Mouse (Mus musculus) urinary bladder, postnatal 36 days (tissue): ENCODE data around the gene Sh3gl2.

ENCODE experiments used
- DNase-seq, 2 experiments: peaks; one replicate each; pipeline ENCODE4 v3.0.0; 2022; ENCODE audit warnings: low spot score in 2 of 2, mixed read lengths in 1 of 2

The Sh3gl2 gene

DNA sequence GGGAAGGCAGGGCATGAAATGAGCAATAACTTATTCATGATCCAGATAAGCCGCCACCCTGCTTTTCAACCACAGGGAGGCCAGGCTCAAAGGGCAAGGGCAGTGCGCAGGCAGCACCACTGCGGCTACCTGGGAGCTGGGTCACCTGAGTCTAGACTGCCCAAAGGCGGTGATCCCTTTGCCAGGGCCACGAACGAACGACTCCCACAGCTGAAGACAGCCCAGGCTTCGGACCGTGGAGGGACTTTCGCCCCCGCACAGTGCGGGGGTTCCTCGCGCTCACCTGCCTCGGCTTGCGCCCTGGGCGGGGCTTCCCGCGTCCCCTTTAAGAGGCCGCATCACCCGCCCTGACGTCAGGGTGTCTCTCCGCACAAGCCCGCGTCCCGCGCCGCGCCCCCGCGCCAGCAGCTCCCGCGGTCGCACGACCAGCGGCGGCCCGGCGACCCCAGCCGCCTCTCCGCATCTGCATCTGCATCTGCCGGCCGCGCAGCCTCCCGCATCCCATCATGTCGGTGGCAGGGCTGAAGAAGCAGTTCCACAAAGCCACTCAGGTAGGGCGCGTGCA lies at the start of gene Sh3gl2:
Gene Sh3gl2, plus strand, starts transcription at position 56 of the 565 bp plus-strand sequence.
- DNase-seq: peak; percentile 57 to 74

- DNase-seq: no peak
Measured at GRCm38 (mm10) chr4:85161156-85161555, 43.8 kb upstream of the Sh3gl2 start.

DNA sequence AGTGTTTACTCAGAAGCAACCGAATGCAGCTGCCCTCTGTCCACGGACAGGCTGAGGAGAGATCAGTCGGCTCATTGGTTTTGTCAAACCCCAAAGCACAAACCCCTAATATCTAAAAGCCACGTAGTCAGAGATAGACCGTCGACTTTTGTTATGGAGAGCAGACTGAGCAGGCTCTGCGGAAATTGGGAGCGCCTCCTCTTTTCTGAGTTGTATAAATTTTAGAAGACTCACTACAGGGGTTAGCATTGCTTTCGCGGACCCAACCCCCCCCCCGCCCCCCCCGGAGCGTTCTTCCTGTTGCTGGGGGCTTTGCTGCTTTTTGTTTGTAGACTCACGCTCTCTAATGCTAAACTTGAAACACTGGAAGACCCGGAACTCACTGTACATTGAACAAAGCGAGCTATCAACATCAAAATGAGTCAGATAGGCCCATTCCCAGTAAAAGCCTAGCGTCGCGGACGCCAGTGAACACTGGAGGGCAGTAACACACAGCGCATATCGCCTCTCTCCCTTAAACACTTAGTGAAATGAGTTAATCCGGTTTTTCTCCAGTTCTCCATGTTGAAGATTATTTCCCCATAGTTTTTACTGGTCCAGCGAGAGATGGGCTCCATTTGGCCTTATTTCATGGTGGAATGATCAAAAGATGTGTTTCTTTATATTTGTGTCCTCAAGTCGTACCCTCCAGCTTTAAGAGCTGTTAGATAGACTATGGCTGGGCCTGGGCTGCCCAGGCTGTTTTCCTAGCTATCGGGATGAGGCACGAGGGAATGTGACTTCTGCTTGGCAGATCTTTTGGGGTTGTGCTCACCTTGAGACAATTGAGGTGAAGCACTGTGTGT lies 42.2 kb upstream of the Sh3gl2 start:
- DNase-seq: peak; percentile 28 to 33

DNA sequence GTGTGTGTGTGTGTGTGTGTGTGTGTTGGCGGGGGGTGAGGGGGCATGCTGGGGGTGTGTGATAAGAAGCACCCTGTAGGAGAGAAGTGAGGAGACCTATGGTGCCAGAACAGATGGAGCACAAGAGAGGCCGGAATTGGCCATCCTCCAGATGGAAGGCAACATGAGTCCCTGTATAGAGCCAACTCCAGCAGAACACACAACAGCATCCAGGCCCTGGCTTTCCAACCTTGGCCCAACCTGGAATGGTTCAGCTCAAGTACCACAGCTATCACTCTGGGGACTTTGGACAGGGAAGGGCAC lies 41.7 kb upstream of the Sh3gl2 start:
- no peak for DNase-seq

DNA sequence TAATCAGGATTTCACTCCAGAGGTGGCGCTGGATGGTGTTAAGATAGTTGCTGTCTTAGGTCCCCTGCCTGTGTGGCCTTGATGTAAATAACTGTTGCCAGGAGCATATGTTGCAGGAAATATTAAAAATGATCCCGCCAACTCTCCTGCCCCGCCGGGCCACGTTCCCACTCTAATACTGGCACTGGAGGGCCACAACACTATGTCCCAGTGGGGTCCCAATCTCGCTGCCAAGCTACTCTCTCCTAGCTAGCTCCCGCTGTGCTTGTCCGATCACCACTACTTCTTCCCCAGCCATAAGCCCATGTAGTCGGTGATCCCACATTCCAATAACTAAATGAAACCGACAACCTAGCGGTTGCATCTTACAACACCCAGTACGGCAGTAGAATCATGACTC lies 36.9 kb upstream of the Sh3gl2 start:
- DNase-seq: no peak

DNA sequence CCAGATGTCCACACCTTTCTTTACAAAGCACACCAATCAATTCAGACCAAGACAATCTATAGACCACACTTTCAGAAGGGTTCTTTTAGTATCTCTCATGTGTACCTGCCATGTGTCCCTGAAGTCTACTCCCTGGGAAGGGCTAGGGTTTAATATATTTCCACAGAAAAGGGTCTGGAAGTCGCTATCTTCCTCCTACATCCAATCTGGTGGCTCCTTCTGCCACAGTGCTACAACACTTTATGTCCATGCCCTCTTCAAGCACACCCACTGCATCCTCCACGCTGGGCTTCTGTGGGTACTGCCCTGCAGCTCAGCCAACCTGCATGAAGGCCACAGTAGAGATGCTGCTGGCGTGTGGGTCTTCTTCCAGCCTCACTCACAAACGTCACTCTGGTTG lies 29.5 kb upstream of the Sh3gl2 start:
- no peak for DNase-seq

DNA sequence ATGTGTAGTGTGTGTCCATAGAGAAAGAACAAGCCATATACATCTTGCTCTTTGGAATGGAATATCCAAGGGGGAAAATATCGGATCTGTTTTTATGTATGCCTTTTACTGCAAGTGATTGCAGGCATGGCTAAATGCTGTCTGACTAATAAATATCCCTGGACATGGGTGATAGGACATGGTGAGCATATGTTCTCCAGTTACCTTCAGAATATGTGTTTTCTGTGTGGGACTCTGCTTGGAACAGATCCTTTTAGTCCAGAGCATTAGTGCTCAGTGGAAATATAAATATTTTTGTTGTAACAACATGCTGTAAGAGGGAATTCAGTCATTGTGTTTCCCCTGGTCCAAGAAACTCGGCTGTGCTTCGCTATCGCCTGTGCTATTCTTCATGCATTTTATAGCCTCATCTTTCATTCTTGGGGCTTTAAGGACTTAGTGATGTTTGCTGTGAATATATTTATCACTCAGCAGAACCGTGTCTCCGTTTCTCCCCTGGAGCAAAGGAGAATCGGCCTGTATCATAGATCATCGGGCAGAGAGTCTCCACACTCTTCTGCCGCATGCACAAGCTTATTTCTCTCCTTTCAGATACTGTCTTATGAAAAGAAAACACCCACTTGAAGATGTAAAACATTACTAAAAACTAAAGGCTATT lies 26.4 kb upstream of the Sh3gl2 start:
- no peak for DNase-seq

DNA sequence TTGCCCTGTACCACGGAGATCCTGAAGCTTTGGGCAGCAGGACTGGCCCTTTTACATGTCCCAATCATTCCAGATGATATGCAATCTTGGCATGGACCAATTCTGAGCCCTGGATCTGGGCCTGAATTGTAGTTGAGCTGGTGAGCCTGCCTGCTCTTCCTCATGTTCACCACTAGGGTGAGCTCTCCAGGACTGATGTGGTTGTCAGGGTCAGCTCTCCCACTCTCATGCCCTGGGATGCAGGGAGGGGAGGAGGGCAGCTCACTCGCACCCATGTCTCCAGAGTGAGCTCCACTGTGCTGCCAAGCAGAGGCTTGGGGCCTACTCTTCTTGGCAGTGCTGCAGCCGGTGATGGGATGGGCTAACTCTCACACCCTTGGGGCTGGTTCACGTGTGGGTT lies 18.9 kb upstream of the Sh3gl2 start:
- DNase-seq: no peak

DNA sequence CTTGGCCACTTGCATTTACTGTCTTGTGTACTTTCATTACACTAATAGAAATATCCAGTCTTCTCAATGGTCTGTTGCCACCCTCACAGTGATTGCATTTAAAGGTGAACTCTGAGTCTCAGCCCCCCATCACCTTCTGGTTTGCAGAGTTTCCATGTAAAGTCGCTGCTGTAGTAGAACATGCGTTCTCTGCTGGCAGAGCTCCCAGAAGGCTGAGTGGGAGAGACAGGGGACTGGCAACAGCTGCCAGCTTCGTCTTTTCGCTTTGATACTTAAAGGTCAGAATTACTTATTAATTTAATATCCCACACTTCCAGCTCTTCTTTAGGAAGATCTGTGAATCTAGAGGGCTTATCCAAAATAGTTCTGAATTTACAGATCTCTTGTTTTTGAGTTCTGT lies 8.7 kb upstream of the Sh3gl2 start:
- no peak for DNase-seq

DNA sequence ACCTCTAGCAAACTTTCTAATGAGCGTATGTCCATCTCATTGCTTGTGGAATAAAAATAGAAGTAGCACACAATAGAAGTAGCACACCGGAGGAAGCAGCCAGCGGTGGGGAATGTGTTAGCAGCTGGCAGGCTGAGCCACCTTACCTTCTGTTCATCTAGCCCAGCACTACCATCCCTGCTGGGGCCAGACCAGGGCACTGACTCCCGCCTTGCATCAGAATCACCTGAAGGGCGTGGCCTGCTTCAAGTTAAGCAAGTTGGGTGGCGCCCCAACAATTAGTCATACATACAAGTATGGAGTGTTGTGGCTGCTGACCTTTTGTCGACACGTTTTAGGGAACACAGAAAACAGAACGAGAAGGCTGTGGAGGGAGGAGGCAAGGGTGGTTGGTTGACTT lies 6.5 kb upstream of the Sh3gl2 start:
- DNase-seq: peak; percentile 51 to 66

DNA sequence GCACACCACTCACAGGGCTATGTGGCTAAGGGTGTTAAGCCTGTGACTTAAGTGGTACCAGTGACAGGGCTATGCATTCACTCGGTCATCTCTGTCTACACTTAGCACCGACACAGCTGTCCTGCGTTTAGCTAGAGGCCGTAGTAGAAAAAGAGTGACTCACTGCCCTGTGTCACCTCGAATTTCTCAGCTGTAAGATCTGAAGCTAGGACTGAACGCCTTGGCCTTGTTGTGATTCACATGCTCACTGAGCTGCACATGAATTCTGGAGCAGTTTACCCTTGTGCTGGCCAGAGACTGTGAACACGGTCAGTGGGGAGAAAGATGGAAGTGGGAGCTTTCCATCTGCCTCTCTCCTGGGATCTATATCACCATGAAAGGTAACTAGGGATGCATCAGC lies 2.3 kb upstream of the Sh3gl2 start:
- DNase-seq: no peak

DNA sequence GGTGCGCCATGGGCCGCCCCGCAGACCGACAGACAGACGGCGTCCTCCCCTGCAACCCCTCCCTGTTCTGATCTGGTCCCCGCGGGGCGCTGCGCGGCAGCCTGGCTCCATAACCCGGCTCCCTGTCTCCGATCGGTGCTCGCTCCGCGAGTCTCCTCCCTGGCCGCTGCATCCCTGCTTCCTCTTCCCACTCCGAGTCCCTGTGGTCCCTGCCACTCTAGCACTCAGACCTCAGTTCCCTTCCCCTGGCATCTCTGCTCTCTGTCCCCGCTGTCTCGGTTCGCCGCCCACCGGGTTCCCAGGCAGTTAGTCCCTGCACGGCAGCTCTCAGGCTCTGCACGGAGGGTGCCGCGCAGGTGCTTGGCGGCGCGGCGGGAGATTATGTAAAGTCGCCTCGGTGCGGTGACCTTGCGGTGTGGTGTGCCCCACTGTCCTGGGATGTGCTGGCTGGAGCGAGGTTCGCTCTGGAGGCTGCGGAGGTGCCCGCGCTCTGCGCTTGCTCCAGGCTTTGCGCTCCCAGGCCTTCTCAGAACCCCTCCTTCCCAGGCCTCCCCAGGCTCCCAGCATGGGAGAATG lies 798 bp downstream of the Sh3gl2 start:
- DNase-seq: no peak

GRCm38 (mm10) chr4:85206675-85207400 lies 1.9 kb downstream of the Sh3gl2 start:
- no peak for DNase-seq

GRCm38 (mm10) chr4:85207515-85207914 lies 2.6 kb downstream of the Sh3gl2 start:
- no peak for DNase-seq

DNA sequence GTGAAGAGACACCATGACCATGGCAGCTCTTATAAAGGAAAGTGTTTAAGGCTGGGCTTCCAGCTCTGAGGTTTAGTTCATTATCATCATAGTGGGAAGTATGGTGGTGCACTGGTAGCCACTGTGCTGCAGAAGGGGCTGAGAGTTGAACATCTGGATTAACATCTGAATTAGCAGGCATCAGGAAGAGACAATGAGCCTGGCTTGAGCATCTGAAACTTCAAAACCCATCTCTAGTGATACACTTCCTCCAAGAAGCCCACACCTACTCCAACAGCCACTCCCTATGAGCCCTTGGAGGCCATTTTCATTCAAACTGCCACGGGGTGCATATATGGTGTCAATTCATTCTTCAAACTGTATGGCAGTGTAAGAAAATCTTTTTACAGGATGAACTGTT lies 3.6 kb downstream of the Sh3gl2 start:
- no peak for DNase-seq

GRCm38 (mm10) chr4:85210953-85211352 lies 6.0 kb downstream of the Sh3gl2 start:
- DNase-seq: no peak

GRCm38 (mm10) chr4:85217003-85217402 lies 12.1 kb downstream of the Sh3gl2 start:
- no peak for DNase-seq

DNA sequence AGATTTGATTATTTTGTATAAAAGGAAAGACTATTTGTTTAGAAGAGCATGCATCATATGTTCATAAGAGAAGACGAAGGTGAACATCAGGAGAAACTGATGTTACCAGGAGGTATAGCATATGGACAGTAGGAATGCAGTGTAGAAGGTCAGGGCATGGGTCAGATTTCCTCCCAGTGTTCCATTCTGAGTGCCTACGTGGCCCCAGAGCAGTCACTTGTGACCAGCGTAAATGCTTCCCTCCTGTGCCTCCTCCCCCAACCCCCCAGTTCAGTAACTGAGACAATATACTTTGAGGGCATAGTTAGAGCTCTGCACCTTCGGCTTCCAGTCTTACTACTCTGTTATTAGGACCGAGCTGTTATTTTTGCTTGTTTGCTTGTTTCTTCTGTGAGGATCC lies 17.8 kb downstream of the Sh3gl2 start:
- no peak for DNase-seq

GRCm38 (mm10) chr4:85226731-85227130 lies 21.8 kb downstream of the Sh3gl2 start:
- no peak for DNase-seq

- DNase-seq: no peak
Measured at GRCm38 (mm10) chr4:85227664-85228588, 23.0 kb downstream of the Sh3gl2 start.

DNA sequence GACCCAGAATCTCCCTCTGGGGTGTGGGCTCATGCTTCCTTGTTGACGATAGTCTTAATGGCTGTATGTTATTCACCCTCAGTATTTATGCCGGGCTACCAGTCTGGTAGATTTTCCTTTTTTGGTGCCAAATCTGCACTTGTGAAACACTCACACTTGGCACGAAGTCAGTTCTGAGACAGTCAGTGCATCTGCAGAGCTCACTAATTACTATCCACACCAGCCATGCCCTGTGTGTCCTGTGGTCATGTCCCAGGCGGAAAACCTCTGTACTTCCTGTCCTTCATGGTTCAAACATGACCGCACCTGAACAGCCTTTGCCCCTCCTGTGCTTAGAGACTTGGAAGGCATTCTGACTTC lies 23.6 kb downstream of the Sh3gl2 start:
- no peak for DNase-seq
